Mouse (Mus musculus) forebrain, embryonic 13.5 days (tissue): Measurements from ENCODE around the gene Olfr930. TPM values are rescaled to one million over a fixed set of nuclear protein-coding genes. Genes with fewer than 3 reads are reported as not detected.

ENCODE experiments used
- ATAC-seq: fragments of 200-750 bp; cut with Nextera tagmentation; 2 replicates; pipeline ENCODE4 v1.8.0; 2017
- H3K27ac ChIP-seq: fragments of 300-500 bp; sonication (generic); 2 replicates; pipeline ENCODE4 v1.5.1; 2015; ENCODE audit warnings: inconsistent platforms, mild to moderate bottlenecking, moderate library complexity
- H3K27me3 ChIP-seq: fragments of 300-500 bp; sonication (generic); 2 replicates; pipeline ENCODE4 v1.6.1; 2015; ENCODE audit warnings: mild to moderate bottlenecking, inconsistent platforms
- H3K36me3 ChIP-seq: fragments of 300-500 bp; sonication (generic); 2 replicates; pipeline ENCODE4 v1.6.1; 2015; ENCODE audit warnings: mild to moderate bottlenecking, inconsistent platforms; ENCODE audit not compliant: poor library complexity, severe bottlenecking
- H3K4me1 ChIP-seq: fragments of 300-500 bp; sonication (generic); 2 replicates; pipeline ENCODE4 v1.6.1; 2015; ENCODE audit warnings: inconsistent platforms
- H3K4me2 ChIP-seq: fragments of 300-500 bp; sonication (generic); 2 replicates; pipeline ENCODE4 v1.6.1; 2015; ENCODE audit warnings: inconsistent platforms, mild to moderate bottlenecking, moderate library complexity
- H3K4me3 ChIP-seq: fragments of 300-500 bp; sonication (generic); 2 replicates; pipeline ENCODE4 v1.5.1; 2015; ENCODE audit warnings: mild to moderate bottlenecking, inconsistent platforms
- H3K9ac ChIP-seq: fragments of 300-500 bp; sonication (generic); 2 replicates; pipeline ENCODE4 v1.6.1; 2015; ENCODE audit warnings: mild to moderate bottlenecking, inconsistent platforms
- H3K9me3 ChIP-seq: fragments of 300-500 bp; sonication (generic); replicated peaks from 2 replicates; pipeline ENCODE4 v1.6.1; 2016; ENCODE audit warnings: inconsistent platforms
- WGBS: fragments of 180-500 bp; shearing (Covaris S2); methylation state at CpG from one replicate; pipeline ENCODE4 v1.1.7; 2015; 5-methylcytosine and 5-hydroxymethylcytosine counted together
- polyA plus RNA-seq: library from polyadenylated mRNA; unstranded; fragments of >200 nt; fragmentation: Nextera tagmentation; extraction: Ambion mirVana; gene quantifications from 2 replicates; pipeline ENCODE4 v1.2.1, GENCODE M21; 2015

Olfr930 gene
- polyA plus RNA-seq, result not detected in 2 replicates

DNA sequence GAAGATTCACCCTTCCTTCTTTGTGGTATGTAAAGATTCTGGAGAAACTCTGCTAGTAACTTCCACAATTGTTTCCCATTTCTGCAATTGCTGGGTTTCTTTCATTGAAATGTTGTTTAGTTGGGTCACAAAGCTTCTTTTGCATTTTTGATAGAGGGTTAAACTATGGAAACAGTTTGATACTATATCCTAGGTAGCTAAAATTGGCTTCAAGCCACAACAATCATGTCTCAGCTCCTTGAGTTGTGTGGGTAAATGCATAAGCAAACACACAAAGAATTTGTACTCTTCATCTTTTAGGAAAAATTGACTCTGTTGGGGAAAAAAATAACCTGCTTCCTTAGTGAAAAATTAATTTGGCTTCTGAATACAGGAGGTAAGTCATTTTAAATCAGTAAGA lies at the start of gene Olfr930:
TSS of gene Olfr930 (plus strand) at position 301 of the 400 bp plus-strand sequence.
- H3K9ac ChIP-seq, result no peak within 1 kb of the TSS
- no peak within 1 kb of the TSS for H3K27ac ChIP-seq
- no peaks in the 10 kb centered on the region for H3K27me3 ChIP-seq
- no peaks in the 10 kb centered on the region for H3K9me3 ChIP-seq
- ATAC-seq, result no peak
- no peaks in the 10 kb centered on the region for H3K4me1 ChIP-seq
- H3K4me3 ChIP-seq, result no peak within 1 kb of the TSS
- H3K36me3 ChIP-seq, result no peaks in the 10 kb centered on the region
- H3K4me2 ChIP-seq, result no peak within 1 kb of the TSS

DNA sequence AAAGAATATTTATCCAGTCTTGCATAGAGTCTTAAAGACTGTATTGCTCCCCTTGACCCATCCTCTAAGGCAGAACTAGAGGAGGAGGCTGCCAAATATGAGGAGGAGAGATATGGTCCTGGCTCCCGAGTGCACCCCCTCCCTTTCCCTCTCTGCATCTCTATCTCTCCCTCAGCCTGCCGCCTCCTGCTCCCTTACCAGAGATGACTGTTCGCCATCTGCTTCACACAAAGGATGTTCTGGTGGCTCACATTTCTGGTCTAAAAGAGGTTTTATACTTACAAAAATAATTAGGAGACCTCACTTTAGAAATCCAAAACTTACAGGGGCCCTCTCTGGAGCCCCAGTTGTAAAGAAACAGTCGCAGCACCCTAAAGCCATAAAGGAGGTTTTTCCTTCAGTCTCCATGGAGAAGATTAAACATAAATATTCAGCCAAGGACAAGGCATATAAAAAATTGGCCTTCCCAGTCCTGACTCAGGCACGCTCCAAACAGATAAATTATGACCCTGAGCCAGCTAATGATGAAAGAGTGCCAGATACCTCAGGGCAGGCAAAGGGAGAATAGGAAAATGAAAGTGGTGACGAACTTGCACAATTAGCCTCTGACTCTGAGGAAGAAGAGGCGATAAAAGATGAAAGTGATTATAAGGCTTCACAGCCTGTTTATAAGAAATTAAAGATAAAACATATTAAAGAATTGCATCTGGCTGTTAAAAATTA lies 24.0 kb downstream of the Olfr930 start:
- Histone ChIP-seq H3K4me3 (no peak overlapping the region), H3K9ac (no peak overlapping the region), H3K9me3 (0 out of 2 replicates have a peak, but pooled peaks cover 2% of the 10 kb centered on the region), H3K36me3 (no peaks in the 10 kb centered on the region), H3K4me2 (no peak overlapping the region), H3K4me1 (no peaks in the 10 kb centered on the region), H3K27ac (no peak overlapping the region), H3K27me3 (no peaks in the 10 kb centered on the region)
- ATAC-seq, result no peak
- WGBS, result 80% methylated on average over 7 of the region's 7 CpGs

DNA sequence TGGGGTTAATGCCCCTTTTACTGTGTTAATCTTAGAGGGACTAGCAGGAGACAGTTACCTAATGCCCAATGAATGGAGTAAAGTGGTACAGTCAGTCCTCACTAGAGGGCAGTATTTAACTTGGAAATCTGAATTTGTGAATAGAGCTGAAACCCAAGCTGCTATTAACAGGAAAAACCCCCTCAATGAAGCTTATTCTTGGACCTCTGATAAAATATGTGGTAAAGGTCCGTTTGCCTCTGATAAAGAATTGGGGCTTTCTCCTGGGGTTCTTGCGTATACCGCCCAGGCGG lies 24.5 kb downstream of the Olfr930 start:
- WGBS, result 90% methylated on average over 4 of the region's 4 CpGs

DNA sequence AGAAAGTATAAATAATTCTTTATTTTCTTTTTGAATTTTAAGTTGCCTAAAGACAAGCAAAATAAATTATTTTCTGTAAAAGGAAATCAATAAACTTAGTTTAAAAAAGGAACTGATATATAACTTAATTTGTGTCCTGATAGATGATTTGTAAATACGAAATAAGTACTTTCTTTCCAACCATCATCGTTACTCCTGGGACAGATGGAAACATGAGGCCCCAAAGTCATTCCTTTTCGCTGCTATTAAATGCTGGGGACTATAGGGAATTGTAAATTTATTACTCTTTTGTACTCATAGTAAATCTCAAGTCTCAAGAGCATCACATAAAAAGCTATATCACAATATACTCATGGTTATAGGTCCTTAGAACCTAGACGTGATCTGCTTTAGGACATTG lies 42.4 kb downstream of the Olfr930 start, which contains the start of gene Olfr933:
TSS of gene Olfr933 (plus strand) at position 301 of the 400 bp plus-strand sequence.
- WGBS, result 84% methylated on average over 4 of the region's 4 CpGs
- Histone ChIP-seq H3K27me3 (no peaks in the 10 kb centered on the region), H3K36me3 (no peaks in the 10 kb centered on the region), H3K9ac (no peak within 1 kb of the TSS), H3K4me1 (no peaks in the 10 kb centered on the region), H3K4me3 (no peak within 1 kb of the TSS), H3K27ac (no peak within 1 kb of the TSS), H3K4me2 (no peak within 1 kb of the TSS), H3K9me3 (no peaks in the 10 kb centered on the region)
- no peak for ATAC-seq

More for the DNA sequence above, 24.5 kb downstream of the Olfr930 start:
- H3K4me1 ChIP-seq, result no peaks in the 10 kb centered on the region
- no peaks in the 10 kb centered on the region for H3K27me3 ChIP-seq
- 0 out of 2 replicates have a peak, but pooled peaks cover 2% of the 10 kb centered on the region for H3K9me3 ChIP-seq
- H3K36me3 ChIP-seq, result no peaks in the 10 kb centered on the region
- ATAC-seq, result no peak
- no peak overlapping the region for H3K4me3 ChIP-seq
- no peak overlapping the region for H3K9ac ChIP-seq
- no peak overlapping the region for H3K4me2 ChIP-seq
- H3K27ac ChIP-seq, result no peak overlapping the region

Other genes with a start within 250 kb of the Olfr930 start
- gene Olfr919, start 226.1 kb upstream of the Olfr930 start, polyA plus RNA-seq, result not detected in 2 replicates
- gene Vwa5a, start 211.5 kb upstream of the Olfr930 start, polyA plus RNA-seq, result 4.5 and 6.2 TPM in 2 replicates
- gene Olfr920, start 177.5 kb upstream of the Olfr930 start, polyA plus RNA-seq, result not detected in 2 replicates
- gene Olfr921, start 156.7 kb upstream of the Olfr930 start, polyA plus RNA-seq, result not detected in 2 replicates
- not detected in 2 replicates for gene Olfr922, start 115.2 kb upstream of the Olfr930 start, polyA plus RNA-seq
- gene Olfr923, start 103.3 kb upstream of the Olfr930 start, polyA plus RNA-seq, result not detected in 2 replicates
- gene Olfr924, start 85.4 kb upstream of the Olfr930 start, polyA plus RNA-seq, result not detected in 2 replicates
- gene Olfr26, start 74.7 kb upstream of the Olfr930 start, polyA plus RNA-seq, result not detected in 2 replicates
- gene Olfr926, start 52.7 kb upstream of the Olfr930 start, polyA plus RNA-seq, result not detected in 2 replicates
- not detected in 2 replicates for gene Olfr933, start 42.5 kb downstream of the Olfr930 start, polyA plus RNA-seq
- not detected in 2 replicates for gene Olfr934, start 58.5 kb downstream of the Olfr930 start, polyA plus RNA-seq
- not detected in 2 replicates for gene Olfr935, start 69.9 kb downstream of the Olfr930 start, polyA plus RNA-seq
- gene Olfr146, start 93.6 kb downstream of the Olfr930 start, polyA plus RNA-seq, result not detected in 2 replicates
- not detected in 2 replicates for gene Olfr937, start 135.1 kb downstream of the Olfr930 start, polyA plus RNA-seq
- gene Olfr938, start 149.1 kb downstream of the Olfr930 start, polyA plus RNA-seq, result not detected in 2 replicates
- not detected in 2 replicates for gene Olfr27, start 198.3 kb downstream of the Olfr930 start, polyA plus RNA-seq
- gene Olfr943, start 236.5 kb downstream of the Olfr930 start, polyA plus RNA-seq, result not detected in 2 replicates